Mouse (Mus musculus): ENCODE measurements around the gene Krtap16-1. TPM values are rescaled to one million over a fixed set of nuclear protein-coding genes. Genes with fewer than 3 reads are reported as not detected.

Gene Krtap16-1
- total RNA-seq (2012; rRNA removed) (not detected in 2 replicates), total RNA-seq (2014; rRNA removed) (not detected in 2 replicates), polyA plus RNA-seq (2012; ENCODE audit: insufficient read length, low read depth) (not detected in 2 replicates)

- Histone ChIP-seq H3K9me3 (replicated peaks; ENCODE audit: low read length) (no peaks in the 10 kb centered on the region), H3K27me3 (replicated peaks) (peaks cover 79% of the 10 kb centered on the region), H3K36me3 (replicated peaks in 1 of 2; ENCODE audit: control insufficient read depth in 1 of 2, insufficient read depth in 1 of 2, low read length in 1 of 2) (no peaks in the 10 kb centered on the region), H3K79me2 (replicated peaks; ENCODE audit: control insufficient read depth, extremely low read depth, insufficient read depth, poor library complexity, severe bottlenecking) (no peaks in the 10 kb centered on the region), H3K9ac (ENCODE audit: insufficient read depth, low read depth) (no peak within 1 kb of the TSS), H3K4me1 (ENCODE audit: control insufficient read depth in 1 of 2, insufficient read depth in 2 of 2) (peaks cover 12 to 18% of the 10 kb centered on the region in 2 experiments), H3K4me2 (ENCODE audit: insufficient read depth, low read depth, poor library complexity, severe bottlenecking) (no peak within 1 kb of the TSS), H3K4me3 (replicated peaks in 1 of 3; ENCODE audit: low read depth in 2 of 3, low read length in 2 of 3, poor library complexity in 1 of 3) (no peak within 1 kb of the TSS), H3K27ac (ENCODE audit: insufficient read depth, low read depth) (no peak within 1 kb of the TSS)
- TF ChIP-seq SIN3A (IDR thresholded peaks at IDR 0.05; ENCODE audit: low read length): no peak
- no peak for TF ChIP-seq ZKSCAN1 (IDR thresholded peaks at IDR 0.05; ENCODE audit: borderline replicate concordance, low read depth, low read length)
- TF ChIP-seq MAX (IDR thresholded peaks at IDR 0.05; ENCODE audit: low read length): no peak
- no peak for TF ChIP-seq JUN (IDR thresholded peaks at IDR 0.05; ENCODE audit: insufficient read depth, low read depth, low read length)
- no peak for TF ChIP-seq NELFE (IDR thresholded peaks at IDR 0.05; ENCODE audit: low read depth, low read length)
- TF ChIP-seq GABPA (IDR thresholded peaks at IDR 0.05; ENCODE audit: insufficient replicate concordance, low read depth, low read length): no peak
- no peak for TF ChIP-seq ELF1 (IDR thresholded peaks at IDR 0.05; ENCODE audit: low read depth, low read length)
- TF ChIP-seq BHLHE40 (IDR thresholded peaks at IDR 0.05; ENCODE audit: low read depth, low read length): no peak
- TF ChIP-seq TCF12 (IDR thresholded peaks at IDR 0.05; ENCODE audit: low read depth, low read length): no peak
- TF ChIP-seq E2F4 (IDR thresholded peaks at IDR 0.05; ENCODE audit: insufficient replicate concordance, low read depth, low read length): no peak
- TF ChIP-seq UBTF (IDR thresholded peaks at IDR 0.05; ENCODE audit: low read depth, low read length): no peak
- no peak for DNase-seq (ENCODE audit: extremely low read depth)
- in situ Hi-C loops (cut with MboI; ENCODE audit: low pct_ligation_motif_present, low pct_unique_long_range_greater_than_20kb, low sequenced_read_pairs): no loop called here
- dilution Hi-C loops (cut with MboI; ENCODE audit: extremely low pct_ligation_motif_present, extremely low pct_unique_long_range_greater_than_20kb, low sequenced_read_pairs): no loop called here
These were observed at the start of gene Krtap16-1 for GRCm38 (mm10) chr11:99986180-99986647. Gene Krtap16-1 (minus strand): TSS chr11:99986597.

GRCm38 (mm10) chr11:100029768-100030167 is 43.4 kb upstream of the Krtap16-1 start, which contains the start of gene Krt33b:
Gene Krt33b (minus strand): TSS chr11:100029868.
- H3K27ac ChIP-seq (ENCODE audit: insufficient read depth, low read depth): no peak within 1 kb of the TSS
- peaks cover 83% of the 10 kb centered on the region for H3K27me3 ChIP-seq (replicated peaks)
- H3K36me3 ChIP-seq (replicated peaks in 1 of 2; ENCODE audit: control insufficient read depth in 1 of 2, insufficient read depth in 1 of 2, low read length in 1 of 2): no peaks in the 10 kb centered on the region
- in situ Hi-C loops (cut with MboI; ENCODE audit: low pct_ligation_motif_present, low pct_unique_long_range_greater_than_20kb, low sequenced_read_pairs): no loop called here
- no peaks in the 10 kb centered on the region for H3K9me3 ChIP-seq (replicated peaks; ENCODE audit: low read length)
- no peaks in the 10 kb centered on the region for H3K79me2 ChIP-seq (replicated peaks; ENCODE audit: control insufficient read depth, extremely low read depth, insufficient read depth, poor library complexity, severe bottlenecking)
- H3K4me3 ChIP-seq (replicated peaks in 1 of 3; ENCODE audit: low read depth in 2 of 3, low read length in 2 of 3, poor library complexity in 1 of 3): no peak within 1 kb of the TSS
- no peak for DNase-seq (ENCODE audit: extremely low read depth)
- TF ChIP-seq ZKSCAN1 (IDR thresholded peaks at IDR 0.05; ENCODE audit: borderline replicate concordance, low read depth, low read length) (no peak), ZNF384 (IDR thresholded peaks at IDR 0.05; ENCODE audit: low read depth, low read length) (no peak), CTCF (conservative IDR thresholded peaks at IDR 0.05 in 1 of 2, IDR thresholded peaks at IDR 0.05 in 1 of 2; ENCODE audit: low read depth in 2 of 2, low read length in 2 of 2) (no peak), ELF1 (IDR thresholded peaks at IDR 0.05; ENCODE audit: low read depth, low read length) (no peak), USF1 (IDR thresholded peaks at IDR 0.05; ENCODE audit: low read depth, low read length) (no peak), MEF2A (IDR thresholded peaks at IDR 0.05; ENCODE audit: borderline replicate concordance, low read depth, low read length) (no peak), SIN3A (IDR thresholded peaks at IDR 0.05; ENCODE audit: low read length) (no peak), BHLHE40 (IDR thresholded peaks at IDR 0.05; ENCODE audit: low read depth, low read length) (no peak)
- no peaks in the 10 kb centered on the region for H3K4me1 ChIP-seq (ENCODE audit: control insufficient read depth in 1 of 2, insufficient read depth in 2 of 2)
- no peak within 1 kb of the TSS for H3K4me2 ChIP-seq (ENCODE audit: insufficient read depth, low read depth, poor library complexity, severe bottlenecking)
- H3K9ac ChIP-seq (ENCODE audit: insufficient read depth, low read depth): no peak within 1 kb of the TSS
- dilution Hi-C loops (cut with MboI; ENCODE audit: extremely low pct_ligation_motif_present, extremely low pct_unique_long_range_greater_than_20kb, low sequenced_read_pairs): no loop called here

All from CH12.LX (cell line).